Mouse (Mus musculus): ENCODE measurements around the gene Nxph4. TPM values are rescaled to one million over a fixed set of nuclear protein-coding genes. Genes with fewer than 3 reads are reported as not detected.

Nxph4 gene
- polyA plus RNA-seq, 3 experiments from 2014 or later = not detected

- no peak for ATAC-seq
Measured at GRCm38 (mm10) chr10:127480833-127481813, 53.2 kb downstream of the Nxph4 start.

DNA sequence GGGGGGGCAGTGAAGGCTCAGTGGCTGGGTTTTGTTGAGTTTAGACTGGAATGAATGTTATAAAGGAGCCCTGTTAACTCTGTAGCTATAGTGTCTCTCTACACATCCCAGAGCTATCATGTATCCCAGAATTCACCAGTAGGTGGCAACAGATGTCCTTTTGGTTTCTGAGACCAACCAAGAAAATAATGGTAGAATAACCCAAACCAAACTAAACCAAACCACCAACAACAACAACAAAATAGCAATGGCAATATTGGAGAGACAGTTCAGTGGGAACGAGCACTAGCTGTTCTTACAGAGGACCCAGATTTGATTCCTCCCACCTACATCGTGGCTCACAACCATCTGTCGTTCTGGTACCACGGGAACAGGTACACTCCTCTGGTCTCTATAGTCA lies 55.2 kb downstream of the Nxph4 start:
- no peak for ATAC-seq

DNA sequence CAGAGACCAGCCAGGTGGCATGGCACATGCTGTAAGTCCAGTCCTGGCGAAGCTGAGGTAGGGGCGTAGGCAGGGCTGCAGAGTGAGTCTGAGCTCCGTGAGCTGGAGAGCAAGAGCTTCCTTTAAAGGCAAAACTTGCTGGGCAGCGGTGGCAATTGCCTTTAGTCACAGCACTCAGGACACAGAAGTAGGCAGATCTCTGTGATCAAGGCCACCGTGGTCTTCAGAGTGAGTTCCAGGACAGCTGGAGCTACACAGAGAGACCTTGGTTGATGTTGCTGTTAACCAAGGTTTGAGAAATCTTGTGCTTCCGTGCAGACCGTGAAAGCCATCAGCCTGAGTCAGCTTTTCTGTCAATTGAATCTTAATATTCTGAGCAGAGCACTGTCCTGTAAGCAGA lies 57.1 kb downstream of the Nxph4 start:
- no peak for ATAC-seq

DNA sequence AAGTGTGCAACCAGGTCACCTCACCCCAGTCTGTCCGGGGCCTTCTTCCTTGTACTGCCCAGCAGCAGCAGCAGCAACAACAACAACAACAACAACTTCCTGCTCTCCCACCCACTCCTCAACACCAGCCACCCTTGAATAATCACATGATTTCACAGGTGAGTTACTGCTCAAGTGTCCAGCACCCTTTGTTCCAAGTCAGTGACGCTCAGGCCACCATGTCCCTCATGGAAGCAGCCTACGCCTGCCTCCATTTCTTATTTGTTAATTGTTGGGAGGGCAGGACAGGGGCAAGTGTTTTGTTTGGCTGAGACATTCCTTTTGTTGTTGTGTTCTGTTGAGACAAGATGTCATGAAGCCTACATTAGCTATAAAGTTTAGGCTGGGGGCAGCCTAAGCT lies 57.8 kb downstream of the Nxph4 start:
- ATAC-seq = no peak

Other genes with a start within 250 kb of the Nxph4 start
- 10 to 100 TPM in 1 of 3 experiments, 1 to 10 TPM in 2; 4.0 to 11.8 (median 6.4) TPM for gene Mbd6, start 245.5 kb downstream of the Nxph4 start, polyA plus RNA-seq (2017; shearing (Covaris generic))
- 10 to 100 TPM; 20.7 to 28.9 (median 21.3) TPM for gene Mars, start 222.8 kb downstream of the Nxph4 start, polyA plus RNA-seq (2017; shearing (Covaris generic))
- 100 to 1,000 TPM in 2 of 3 experiments, 10 to 100 TPM in 1; 91.9 to 112 (median 108) TPM for gene Arhgap9, start 212.6 kb downstream of the Nxph4 start, polyA plus RNA-seq (2017; shearing (Covaris generic))
- under 1 TPM in 2 of 3 experiments, not detected in 1; 0.49 to 0.56 TPM for gene Gli1, start 192.6 kb downstream of the Nxph4 start, polyA plus RNA-seq (2017; shearing (Covaris generic))
- not detected for gene Inhbe, start 180.1 kb downstream of the Nxph4 start, polyA plus RNA-seq (2017; shearing (Covaris generic))
- gene Inhbc, start 164.1 kb downstream of the Nxph4 start, polyA plus RNA-seq (2017; shearing (Covaris generic)) = not detected
- gene R3hdm2, start 154.2 kb downstream of the Nxph4 start, polyA plus RNA-seq (2017; shearing (Covaris generic)) = 10 to 100 TPM; 11.8 to 17.6 (median 12.0) TPM
- under 1 TPM in 1 of 3 experiments, not detected in 2; 0.35 TPM for gene Stac3, start 32.9 kb downstream of the Nxph4 start, polyA plus RNA-seq (2017; shearing (Covaris generic))
- gene Ndufa4l2, start 19.6 kb downstream of the Nxph4 start, polyA plus RNA-seq (2017; shearing (Covaris generic)) = not detected
- gene Shmt2, start 12.1 kb downstream of the Nxph4 start, polyA plus RNA-seq (2017; shearing (Covaris generic)) = 10 to 100 TPM; 38.2 to 43.2 (median 42.9) TPM
- 1 to 10 TPM in 1 of 3 experiments, under 1 TPM in 1, not detected in 1; 0.04 to 1.4 TPM for gene Lrp1, start 86.6 kb upstream of the Nxph4 start, polyA plus RNA-seq (2017; shearing (Covaris generic))
- gene Stat6, start 108.4 kb upstream of the Nxph4 start, polyA plus RNA-seq (2017; shearing (Covaris generic)) = 100 to 1,000 TPM; 148 to 195 (median 176) TPM
- gene Nemp1, start 132.3 kb upstream of the Nxph4 start, polyA plus RNA-seq (2017; shearing (Covaris generic)) = 1 to 10 TPM; 3.7 to 5.9 (median 5.7) TPM
- gene Nab2, start 134.0 kb upstream of the Nxph4 start, polyA plus RNA-seq (2017; shearing (Covaris generic)) = 1 to 10 TPM; 7.5 to 9.5 (median 7.8) TPM
- gene Myo1a, start 170.6 kb upstream of the Nxph4 start, polyA plus RNA-seq (2017; shearing (Covaris generic)) = not detected
- not detected for gene Tac2, start 189.9 kb upstream of the Nxph4 start, polyA plus RNA-seq (2017; shearing (Covaris generic))
- under 1 TPM; 0.31 to 0.95 (median 0.64) TPM for gene Zbtb39, start 205.0 kb upstream of the Nxph4 start, polyA plus RNA-seq (2017; shearing (Covaris generic))
- gene Gpr182, start 217.2 kb upstream of the Nxph4 start, polyA plus RNA-seq (2017; shearing (Covaris generic)) = under 1 TPM; 0.14 to 0.44 (median 0.37) TPM
- under 1 TPM in 2 of 3 experiments, not detected in 1; 0.28 TPM for gene Rdh1, start 225.2 kb upstream of the Nxph4 start, polyA plus RNA-seq (2017; shearing (Covaris generic))
- gene Rdh16f1, start 225.2 kb upstream of the Nxph4 start, polyA plus RNA-seq (2017; shearing (Covaris generic)) = 1 to 10 TPM in 1 of 3 experiments, under 1 TPM in 1, not detected in 1; 0.36 to 1.1 TPM
- 1 to 10 TPM in 1 of 3 experiments, not detected in 2; 1.3 TPM for gene Rdh9, start 241.8 kb upstream of the Nxph4 start, polyA plus RNA-seq (2017; shearing (Covaris generic))